Mouse (Mus musculus): ENCODE measurements around the gene Npas1.

GRCm38 (mm10) chr7:16501571-16501970 lies 24.0 kb upstream of the Npas1 start:
- TF ChIP-seq CTCF (IDR thresholded peaks at IDR 0.05; ENCODE audit: low read depth, low read length) (no peak), TAL1 (conservative IDR thresholded peaks at IDR 0.05; ENCODE audit: low read depth, low read length) (no peak)

Data from G1E (cell line).